ENCODE assay signal across 25 mouse cellular contexts in the genomic region with DNA sequence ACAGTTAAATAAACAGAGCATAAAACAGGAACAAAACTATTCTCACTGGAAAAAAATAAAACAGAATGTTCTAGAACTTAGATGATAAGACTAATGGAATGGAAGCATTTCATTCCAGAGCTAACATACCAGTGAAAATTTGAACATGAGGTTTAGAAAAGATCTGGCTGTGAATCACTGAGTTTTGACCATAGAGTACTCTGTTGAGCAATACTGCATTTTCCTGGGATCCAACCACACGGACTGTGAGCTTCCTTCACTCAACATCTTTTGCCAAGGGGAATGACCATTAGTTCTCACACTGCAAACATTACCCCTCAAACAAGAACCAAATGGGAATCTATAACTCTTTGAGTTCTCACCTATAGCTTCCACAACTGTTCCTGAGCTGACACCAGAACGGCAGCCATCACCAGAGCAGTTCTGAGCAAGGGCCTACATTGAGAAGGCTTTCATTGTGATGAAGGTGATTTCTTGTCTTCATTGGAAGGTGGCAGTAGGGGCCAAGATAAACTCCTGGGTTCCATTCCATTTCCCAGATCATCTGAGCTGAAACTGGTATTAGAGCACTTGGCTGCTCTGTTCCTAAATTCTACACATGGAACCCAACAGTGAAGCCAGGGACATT. TPM values are rescaled to one million over a fixed set of nuclear protein-coding genes. Genes with fewer than 3 reads are reported as not detected.
A peak's percentile ranks its signal among the peaks of the same experiment; 100 is the strongest.
DNase-seq lines count a peak whose midpoint lies in the region; ATAC-seq and TF ChIP-seq lines count a peak whose summit lies in the region.
"Had no signal": no experiment of that assay in that cellular context is flagged by ENCODE, and none has a peak within 500 bp of the region (broad histone marks: within the 10 kb centered on the region; RNA-seq: fewer than 3 reads in every experiment).

No protein-coding gene starts in this region.

- H3K9me3 ChIP-seq in heart, embryonic 10.5 days = no peaks in the 10 kb centered on the region
- H3K9me3 ChIP-seq in liver, embryonic 11.5 days (ENCODE audit: control insufficient read depth, low read length) = no peaks in the 10 kb centered on the region
- H3K9me3 ChIP-seq in stomach, embryonic 16.5 days (replicated peaks; ENCODE audit: control insufficient read depth, low read length) = no peaks in the 10 kb centered on the region
- no peaks in the 10 kb centered on the region for H3K9me3 ChIP-seq in stomach, postnatal 0 days (ENCODE audit: control insufficient read depth, low read length)
- H3K9me3 ChIP-seq: embryonic facial prominence, embryonic 13.5 days; forebrain, embryonic 13.5 days; G1E; hindbrain, embryonic 10.5 days; intestine, embryonic 15.5 days had no signal

- no peak for TF ChIP-seq POLR2A in liver, adult 2 months (IDR thresholded peaks at IDR 0.05; ENCODE audit: extremely low read depth, insufficient read depth, low read length)

- no peak overlapping the region for H3K27ac ChIP-seq in heart, embryonic 10.5 days
- H3K27ac ChIP-seq in liver, adult 2 months (replicated peaks; ENCODE audit: insufficient read depth, low read depth, low read length) = peak overlapping the region; percentile 61
- H3K27ac ChIP-seq in liver, embryonic 11.5 days (ENCODE audit: low read depth, low read length) = no peak overlapping the region
- H3K27ac ChIP-seq in stomach, embryonic 16.5 days (ENCODE audit: low read length) = peak overlapping the region; percentile 21; the same call in 1 of the 2 replicates
- H3K27ac ChIP-seq in stomach, postnatal 0 days (replicated peaks) = no peak overlapping the region
- H3K27ac ChIP-seq: embryonic facial prominence, embryonic 13.5 days; forebrain, embryonic 13.5 days; hindbrain, embryonic 10.5 days; hindbrain, embryonic 14.5 days; intestine, embryonic 15.5 days had no signal

- H3K4me3 ChIP-seq in heart, embryonic 10.5 days = no peak overlapping the region
- H3K4me3 ChIP-seq in liver, adult 2 months (ENCODE audit: insufficient read depth, low read depth, low read length) = no peak overlapping the region
- no peak overlapping the region for H3K4me3 ChIP-seq in liver, embryonic 11.5 days (ENCODE audit: low read depth, low read length)
- H3K4me3 ChIP-seq in stomach, embryonic 16.5 days (replicated peaks; ENCODE audit: low read length) = no peak overlapping the region
- H3K4me3 ChIP-seq in stomach, postnatal 0 days (ENCODE audit: low read depth, low read length) = no peak overlapping the region
- H3K4me3 ChIP-seq: embryonic facial prominence, embryonic 13.5 days; forebrain, embryonic 13.5 days; hindbrain, embryonic 10.5 days; intestine, embryonic 15.5 days had no signal

- no peaks in the 10 kb centered on the region for H3K79me2 ChIP-seq in liver, adult 2 months (ENCODE audit: control insufficient read depth, insufficient read depth, low read length)

- no peaks in the 10 kb centered on the region for H3K36me3 ChIP-seq in heart, embryonic 10.5 days
- no peaks in the 10 kb centered on the region for H3K36me3 ChIP-seq in liver, adult 2 months (ENCODE audit: control insufficient read depth, insufficient read depth, low read length)
- H3K36me3 ChIP-seq in liver, embryonic 11.5 days (ENCODE audit: control insufficient read depth, insufficient read depth, low read length) = no peaks in the 10 kb centered on the region
- H3K36me3 ChIP-seq in stomach, embryonic 16.5 days (ENCODE audit: control insufficient read depth, insufficient read depth, low read length) = no peaks in the 10 kb centered on the region
- no peaks in the 10 kb centered on the region for H3K36me3 ChIP-seq in stomach, postnatal 0 days (ENCODE audit: control insufficient read depth, insufficient read depth, low read length)
- H3K36me3 ChIP-seq: embryonic facial prominence, embryonic 13.5 days; G1E; hindbrain, embryonic 10.5 days; intestine, embryonic 15.5 days had no signal

- H3K4me2 ChIP-seq in liver, embryonic 11.5 days = no peak overlapping the region
- H3K4me2 ChIP-seq in stomach, embryonic 16.5 days (ENCODE audit: low read depth, low read length) = no peak overlapping the region
- no peak overlapping the region for H3K4me2 ChIP-seq in stomach, postnatal 0 days (replicated peaks; ENCODE audit: low read depth)
- H3K4me2 ChIP-seq: embryonic facial prominence, embryonic 13.5 days; forebrain, embryonic 13.5 days; hindbrain, embryonic 14.5 days; intestine, embryonic 15.5 days had no signal

- intact Hi-C loops in heart, postnatal 10 days (cut with DNase I) = no loop called here

- DNase-seq in heart, adult 11 months = peak; percentile 91
- DNase-seq in heart, postnatal 10 days = no peak
- DNase-seq in heart, adult 9 months (ENCODE audit: low spot score in 2 of 2) = peak; percentile 34 to 75
- DNase-seq in heart, embryonic 10.5 days (ENCODE audit: low spot score) = no peak
- DNase-seq in liver, adult 2 months (ENCODE audit: extremely low read depth, low read depth, low spot score) = peak; percentile 97
- no peak for DNase-seq in liver, embryonic 11.5 days (ENCODE audit: low spot score)
- DNase-seq in stomach, postnatal 0 days (ENCODE audit: low spot score) = no peak
- DNase-seq: adrenal gland, postnatal 14 days; B cell, adult 2 months; cerebellum, adult 11-12 months; cerebellum, adult 9-10 months; cerebellum, postnatal 25 days; forebrain, postnatal 0 days; gastrocnemius, postnatal 14 days had no signal

- no peak for TF ChIP-seq CTCF in liver, adult 2 months (IDR thresholded peaks at IDR 0.05; ENCODE audit: low read depth, low read length)
- no peak for TF ChIP-seq CTCF in stomach, postnatal 0 days (IDR thresholded peaks at IDR 0.05; ENCODE audit: low read depth)

- no peak for ATAC-seq in liver, embryonic 11.5 days (replicated peaks; ENCODE audit: low FRiP score)
- ATAC-seq in stomach, embryonic 16.5 days (ENCODE audit: insufficient read depth, low FRiP score) = no peak
- ATAC-seq in stomach, postnatal 0 days (ENCODE audit: low FRiP score, low TSS enrichment) = no peak
- ATAC-seq: CD4-positive, CD25-positive, alpha-beta regulatory T cell, adult 4 months; forebrain, embryonic 13.5 days; forebrain, postnatal 0 days; intestine, embryonic 15.5 days had no signal

- H3K9ac ChIP-seq in liver, adult 2 months (ENCODE audit: low read depth, low read length) = no peak overlapping the region
- no peak overlapping the region for H3K9ac ChIP-seq in liver, embryonic 11.5 days (ENCODE audit: low read depth, low read length)
- H3K9ac ChIP-seq in stomach, embryonic 16.5 days (ENCODE audit: low read length) = no peak overlapping the region
- no peak overlapping the region for H3K9ac ChIP-seq in stomach, postnatal 0 days (ENCODE audit: low read length)
- H3K9ac ChIP-seq: embryonic facial prominence, embryonic 13.5 days; forebrain, embryonic 13.5 days; forebrain, postnatal 0 days; hindbrain, embryonic 14.5 days; intestine, embryonic 15.5 days had no signal

- WGBS in heart, embryonic 10.5 days = 71% methylated on average over 2 of the region's 2 CpGs
- WGBS in liver, adult 2 months = 16% methylated on average over 2 of the region's 2 CpGs
- 74% methylated on average over 2 of the region's 2 CpGs for WGBS in liver, embryonic 11.5 days
- WGBS in stomach, embryonic 16.5 days = 87% methylated on average over 2 of the region's 2 CpGs
- WGBS in stomach, postnatal 0 days = 78% methylated on average over 2 of the region's 2 CpGs

- H3K27me3 ChIP-seq in heart, embryonic 10.5 days (ENCODE audit: insufficient read depth, poor library complexity, severe bottlenecking) = no peaks in the 10 kb centered on the region
- no peaks in the 10 kb centered on the region for H3K27me3 ChIP-seq in liver, adult 2 months (ENCODE audit: control insufficient read depth, insufficient read depth, low read length)
- H3K27me3 ChIP-seq in liver, embryonic 11.5 days (replicated peaks; ENCODE audit: control insufficient read depth, insufficient read depth, low read length) = no peaks in the 10 kb centered on the region
- H3K27me3 ChIP-seq in stomach, embryonic 16.5 days (ENCODE audit: control insufficient read depth, insufficient read depth, low read length) = no peaks in the 10 kb centered on the region
- H3K27me3 ChIP-seq in stomach, postnatal 0 days (ENCODE audit: control insufficient read depth, insufficient read depth, low read length) = no peaks in the 10 kb centered on the region
- H3K27me3 ChIP-seq: embryonic facial prominence, embryonic 13.5 days; forebrain, embryonic 13.5 days; intestine, embryonic 15.5 days had no signal

- TF ChIP-seq EP300 in stomach, postnatal 0 days (optimal IDR thresholded peaks at IDR 0.05) = no peak

- no peaks in the 10 kb centered on the region for H3K4me1 ChIP-seq in heart, embryonic 10.5 days
- H3K4me1 ChIP-seq in liver, adult 2 months (ENCODE audit: control insufficient read depth, insufficient read depth, low read length) = peaks cover 7% of the 10 kb centered on the region
- no peaks in the 10 kb centered on the region for H3K4me1 ChIP-seq in liver, embryonic 11.5 days (replicated peaks; ENCODE audit: control insufficient read depth, insufficient read depth, low read length)
- H3K4me1 ChIP-seq in stomach, embryonic 16.5 days (ENCODE audit: control insufficient read depth, insufficient read depth, low read length) = no peaks in the 10 kb centered on the region
- H3K4me1 ChIP-seq in stomach, postnatal 0 days (replicated peaks; ENCODE audit: control insufficient read depth, insufficient read depth) = no peaks in the 10 kb centered on the region
- H3K4me1 ChIP-seq: embryonic facial prominence, embryonic 13.5 days; forebrain, embryonic 13.5 days; hindbrain, embryonic 10.5 days; intestine, embryonic 15.5 days had no signal

RNA-seq across cellular contexts. Expression of a gene that starts 1.9 kb away (rescaled TPM):
- total RNA-seq in heart, postnatal 10 days (2021) = not detected
- not detected in 2 replicates for polyA plus RNA-seq in heart, embryonic 10.5 days (2016; fragmentation: Nextera tagmentation; extraction: Ambion mirVana)
- total RNA-seq in liver, adult 2 months (2014; rRNA removed) = 234 and 412 TPM in 2 replicates
- 53.9 and 77.7 TPM in 2 replicates for polyA plus RNA-seq in liver, adult 2 months (2012; rRNA removed)
- polyA plus RNA-seq in liver, embryonic 11.5 days (2014; fragmentation: Nextera tagmentation; extraction: Ambion mirVana) = not detected in 2 replicates
- polyA plus RNA-seq in stomach, embryonic 16.5 days (2015; fragmentation: Nextera tagmentation; extraction: Ambion mirVana) = 0.06 and 0.11 TPM in 2 replicates
- 0.06 and 0.10 TPM in 2 replicates for polyA plus RNA-seq in stomach, postnatal 0 days (2015; fragmentation: Nextera tagmentation; extraction: Ambion mirVana)
- total RNA-seq: adrenal gland, adult 18-20 months; forebrain, postnatal 0 days; G1E; gastrocnemius, adult 18-20 months; gastrocnemius, postnatal 14 days had no signal
- polyA plus RNA-seq: CD4-positive, CD25-positive, alpha-beta regulatory T cell, adult 4 months; cortical plate, adult 2 months; embryonic facial prominence, embryonic 13.5 days; forebrain, embryonic 13.5 days; forebrain, postnatal 0 days; G1E; hindbrain, embryonic 10.5 days; hindbrain, embryonic 14.5 days; intestine, embryonic 15.5 days had no signal

RNA-seq across cellular contexts. Expression of a gene that starts 48.9 kb away (rescaled TPM):
- total RNA-seq in heart, postnatal 10 days (2021) = not detected
- not detected in 2 replicates for polyA plus RNA-seq in heart, embryonic 10.5 days (2016; fragmentation: Nextera tagmentation; extraction: Ambion mirVana)
- not detected in 2 replicates for total RNA-seq in liver, adult 2 months (2014; rRNA removed)
- not detected in 2 replicates for polyA plus RNA-seq in liver, adult 2 months (2012; rRNA removed)
- polyA plus RNA-seq in liver, embryonic 11.5 days (2014; fragmentation: Nextera tagmentation; extraction: Ambion mirVana) = not detected in 2 replicates
- not detected in 2 replicates for polyA plus RNA-seq in stomach, embryonic 16.5 days (2015; fragmentation: Nextera tagmentation; extraction: Ambion mirVana)
- polyA plus RNA-seq in stomach, postnatal 0 days (2015; fragmentation: Nextera tagmentation; extraction: Ambion mirVana) = 0.08 TPM in 1 of 2 replicates, not detected in the other
- total RNA-seq: adrenal gland, adult 18-20 months; adrenal gland, postnatal 14 days; forebrain, postnatal 0 days; gastrocnemius, adult 18-20 months; gastrocnemius, postnatal 14 days had no signal
- polyA plus RNA-seq: CD4-positive, CD25-positive, alpha-beta regulatory T cell, adult 4 months; cortical plate, adult 2 months; forebrain, embryonic 13.5 days; forebrain, postnatal 0 days; G1E; hindbrain, embryonic 10.5 days; hindbrain, embryonic 14.5 days; intestine, embryonic 15.5 days had no signal

Comparison
In these comparisons a context has a peak if more than half of its experiments do, and no peak if none do; other contexts are left out.
1. DNase-seq: peak in heart, adult 11 months (single experiment), heart, adult 9 months (2 of 2) and liver, adult 2 months (single experiment); none in heart, postnatal 10 days (0 of 2), heart, embryonic 10.5 days (single experiment), liver, embryonic 11.5 days (single experiment) and stomach, postnatal 0 days (single experiment).
2. H3K27ac ChIP-seq: peak in liver, adult 2 months (single experiment) and stomach, embryonic 16.5 days (single experiment); none in heart, embryonic 10.5 days (single experiment), liver, embryonic 11.5 days (single experiment) and stomach, postnatal 0 days (single experiment).
3. RNA of a gene that starts 1.9 kb away (polyA plus RNA-seq): 53.9 to 77.7 TPM in liver, adult 2 months; 0.06 to 0.11 TPM in stomach, embryonic 16.5 days, 0.06 to 0.10 TPM in stomach, postnatal 0 days, not detected in heart, embryonic 10.5 days and not detected in liver, embryonic 11.5 days; every median in the first group is over 10 times any median in the second.